Mouse (Mus musculus) lung, postnatal 10 days (tissue): ENCODE results near the gene Spata45.
A peak's percentile ranks its signal among the peaks of the same experiment; 100 is the strongest.

Source experiments
- DNase-seq: peaks from one replicate; pipeline ENCODE4 v3.0.0; 2021

Gene Spata45

DNA sequence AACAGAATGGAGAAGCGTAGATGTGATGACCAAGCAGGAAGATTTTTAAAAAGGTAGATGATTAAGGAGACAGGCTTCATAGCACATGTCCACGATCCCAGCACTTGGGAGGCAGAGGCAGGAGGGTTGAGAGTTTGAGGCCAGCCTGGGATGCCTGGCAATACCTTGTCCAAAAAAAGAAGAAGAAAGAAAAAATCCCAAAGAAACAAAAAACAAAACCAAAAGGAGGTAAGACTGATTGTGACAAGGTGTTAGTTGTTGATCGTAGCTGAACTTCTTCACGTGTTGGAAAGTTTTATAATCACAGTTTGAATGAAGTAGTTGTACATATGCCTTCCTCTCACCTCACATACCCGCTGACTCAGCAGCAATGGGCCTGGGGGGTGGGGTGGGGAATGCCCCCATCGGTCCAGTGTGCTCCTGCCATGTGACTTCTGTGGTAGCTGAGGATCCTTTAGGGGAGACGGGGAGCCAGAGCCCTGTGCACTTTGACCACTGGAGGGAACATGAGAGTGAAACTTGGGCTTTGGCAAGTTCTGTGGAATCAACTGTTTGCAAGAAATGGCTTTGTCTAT, 50.0 kb downstream of the Spata45 start:
- DNase-seq = peak; percentile 32

DNA sequence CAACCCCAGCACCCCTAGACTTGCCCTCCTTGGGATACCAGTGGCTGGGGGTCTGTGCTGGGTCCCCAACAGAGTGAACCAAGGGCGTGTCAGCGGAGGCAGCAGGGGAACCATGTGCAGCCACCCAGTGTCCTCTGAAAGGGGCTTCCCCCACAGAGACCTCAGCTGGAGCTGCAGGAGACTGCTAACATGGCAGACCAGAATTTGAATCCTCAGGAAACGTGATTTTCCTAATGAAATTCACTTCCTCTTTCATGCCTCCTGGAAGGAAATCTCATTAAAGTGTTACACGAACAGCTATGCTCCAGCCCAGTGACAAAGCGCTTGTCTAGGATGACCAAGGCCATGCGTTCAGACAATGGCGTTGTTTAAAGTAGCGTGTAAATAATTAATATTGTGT, 50.5 kb downstream of the Spata45 start:
- no peak for DNase-seq

DNA sequence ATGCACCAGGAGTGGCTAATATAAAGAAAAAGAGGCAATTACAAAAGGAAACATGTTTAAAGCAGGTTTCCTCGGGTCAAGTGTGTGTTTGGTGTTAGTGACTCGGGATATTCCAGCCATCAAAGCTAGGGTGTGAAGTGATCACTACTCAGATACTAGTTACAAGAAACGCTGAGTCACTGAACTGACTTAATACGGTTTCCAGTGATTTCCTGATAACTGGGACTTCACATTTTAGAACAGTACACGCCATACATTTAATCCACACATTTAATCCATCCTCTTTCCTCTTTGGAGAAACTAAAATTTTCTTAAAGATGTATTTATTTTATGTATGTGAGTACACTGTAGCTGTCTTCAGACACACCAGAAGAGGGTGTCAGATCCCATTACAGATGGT, 51.5 kb downstream of the Spata45 start:
- DNase-seq = no peak

DNA sequence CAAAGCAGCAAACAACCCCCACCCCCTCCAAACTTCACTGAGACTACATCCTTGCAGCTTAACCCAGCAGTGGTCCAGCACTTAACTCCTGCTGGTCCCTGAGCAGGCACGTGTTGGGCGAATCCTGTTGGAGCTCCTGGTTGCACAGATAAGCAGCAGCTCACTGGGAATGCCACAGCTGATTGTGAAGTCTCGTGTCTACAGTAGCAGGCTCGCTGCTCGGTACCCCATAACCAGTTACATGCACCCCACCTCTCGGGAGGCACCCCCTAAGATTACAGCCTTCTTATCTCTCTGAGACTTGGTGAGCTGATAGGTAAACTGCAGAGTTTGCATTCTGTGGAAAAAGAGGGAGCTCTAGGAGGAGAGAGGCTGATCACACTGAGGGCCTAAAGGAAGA, 52.9 kb downstream of the Spata45 start:
- DNase-seq = no peak

DNA sequence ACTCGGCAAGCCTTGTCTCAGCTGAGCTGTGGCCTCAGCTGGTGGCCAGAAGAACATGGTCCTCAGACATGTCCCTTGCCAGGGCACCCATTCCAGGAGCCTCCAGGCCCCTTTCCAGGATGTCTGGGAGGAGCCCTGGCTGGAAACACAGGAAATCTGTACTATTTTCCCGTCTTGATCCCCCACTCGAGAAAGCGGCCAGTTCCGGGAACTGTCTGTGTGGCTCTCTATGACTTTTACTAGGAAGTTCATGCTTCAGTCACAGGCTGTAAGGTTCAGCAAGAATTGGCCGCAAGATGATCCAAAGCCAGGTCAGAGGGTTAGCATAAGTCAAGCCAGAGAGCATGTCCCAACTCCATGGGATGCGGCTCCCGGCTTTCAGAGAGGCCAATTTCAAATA, 55.6 kb downstream of the Spata45 start:
- peak; percentile 27 for DNase-seq
